Mouse (Mus musculus) cerebellum, adult 18-20 months (tissue): Measurements from ENCODE around the gene Nup93.

Experiments used
- DNase-seq, 2 experiments: peaks; one replicate each; pipeline ENCODE4 v3.0.0; 2021

Nup93 gene

GRCm38 (mm10) chr8:94270309-94270708 is 55.9 kb downstream of the Nup93 start:
- DNase-seq, result no peak

- DNase-seq, result no peak
These were observed 56.7 kb downstream of the Nup93 start for GRCm38 (mm10) chr8:94271102-94271501.

- DNase-seq, result no peak
These were observed 58.2 kb downstream of the Nup93 start for GRCm38 (mm10) chr8:94272612-94273011.

GRCm38 (mm10) chr8:94273289-94273850 is 59.0 kb downstream of the Nup93 start:
- DNase-seq, result no peak

GRCm38 (mm10) chr8:94274030-94274429 is 59.7 kb downstream of the Nup93 start:
- DNase-seq, result no peak

GRCm38 (mm10) chr8:94278295-94278694 is 63.9 kb downstream of the Nup93 start:
- no peak for DNase-seq

- DNase-seq, result no peak
These were observed 65.7 kb downstream of the Nup93 start for GRCm38 (mm10) chr8:94280001-94280613.

GRCm38 (mm10) chr8:94282453-94282985 is 68.2 kb downstream of the Nup93 start:
- DNase-seq, result peak; percentile 19 to 28

GRCm38 (mm10) chr8:94284204-94284603 is 69.8 kb downstream of the Nup93 start:
- no peak for DNase-seq

GRCm38 (mm10) chr8:94290606-94291005 is 76.2 kb downstream of the Nup93 start:
- no peak for DNase-seq

- no peak for DNase-seq
These were observed 77.7 kb downstream of the Nup93 start for GRCm38 (mm10) chr8:94292072-94292471.

- no peak for DNase-seq
These were observed 78.3 kb downstream of the Nup93 start for GRCm38 (mm10) chr8:94292626-94293025.

GRCm38 (mm10) chr8:94295687-94296086 is 81.3 kb downstream of the Nup93 start:
- DNase-seq, result no peak

GRCm38 (mm10) chr8:94296312-94296991 is 82.1 kb downstream of the Nup93 start:
- no peak for DNase-seq

- DNase-seq, result no peak
These were observed 82.7 kb downstream of the Nup93 start for GRCm38 (mm10) chr8:94297101-94297500.

GRCm38 (mm10) chr8:94300809-94301208 is 86.4 kb downstream of the Nup93 start:
- no peak for DNase-seq

- DNase-seq, result no peak
These were observed 90.0 kb downstream of the Nup93 start for GRCm38 (mm10) chr8:94304412-94304811.

- DNase-seq, result no peak
These were observed 92.7 kb downstream of the Nup93 start for GRCm38 (mm10) chr8:94306989-94307513.

- no peak for DNase-seq
These were observed 93.3 kb downstream of the Nup93 start for GRCm38 (mm10) chr8:94307652-94308051.

GRCm38 (mm10) chr8:94314069-94314468 is 99.7 kb downstream of the Nup93 start:
- no peak for DNase-seq

- DNase-seq, result no peak
These were observed 102.9 kb downstream of the Nup93 start for GRCm38 (mm10) chr8:94317249-94317648.

- no peak for DNase-seq
These were observed 103.3 kb downstream of the Nup93 start for GRCm38 (mm10) chr8:94317691-94318090.

GRCm38 (mm10) chr8:94320036-94320435 is 105.7 kb downstream of the Nup93 start:
- DNase-seq, result no peak

- no peak for DNase-seq
These were observed 107.7 kb downstream of the Nup93 start for GRCm38 (mm10) chr8:94322083-94322482.
